Mouse (Mus musculus) adrenal gland, adult 8-10 months (tissue): ENCODE data around the gene Pkd1l3. TPM values are rescaled to one million over a fixed set of nuclear protein-coding genes. Genes with fewer than 3 reads are reported as not detected.

Experiments
- DNase-seq: peaks from one replicate; pipeline ENCODE4 v3.0.0; 2022
- total RNA-seq, 4 experiments: library from RNA; stranded (reverse); gene quantifications; 2 replicates each; pipeline ENCODE4 v1.2.4; 2022

The Pkd1l3 gene
- total RNA-seq, 4 experiments from 2014 or later: 0.03 to 0.17 (median 0.06) TPM; not detected in 1

GRCm38 (mm10) chr8:109632498-109632897 is 18.2 kb downstream of the Pkd1l3 start:
- DNase-seq: no peak

GRCm38 (mm10) chr8:109635146-109635545 is 20.8 kb downstream of the Pkd1l3 start:
- DNase-seq: no peak

GRCm38 (mm10) chr8:109638851-109639250 is 24.5 kb downstream of the Pkd1l3 start:
- DNase-seq: no peak

- DNase-seq: no peak
Observed at GRCm38 (mm10) chr8:109640410-109640809, 26.1 kb downstream of the Pkd1l3 start.

GRCm38 (mm10) chr8:109641236-109641635 is 26.9 kb downstream of the Pkd1l3 start:
- no peak for DNase-seq

GRCm38 (mm10) chr8:109647331-109647730 is 33.0 kb downstream of the Pkd1l3 start:
- DNase-seq: no peak

- DNase-seq: no peak
Observed at GRCm38 (mm10) chr8:109648469-109648868, 34.2 kb downstream of the Pkd1l3 start.

- no peak for DNase-seq
Observed at GRCm38 (mm10) chr8:109650801-109651200, 36.5 kb downstream of the Pkd1l3 start.

- DNase-seq: no peak
Observed at GRCm38 (mm10) chr8:109656860-109657259, 42.5 kb downstream of the Pkd1l3 start.

- DNase-seq: no peak
Observed at GRCm38 (mm10) chr8:109662328-109662727, 48.0 kb downstream of the Pkd1l3 start.

- DNase-seq: no peak
Observed at GRCm38 (mm10) chr8:109666616-109667015, 52.3 kb downstream of the Pkd1l3 start.

- DNase-seq: no peak
Observed at GRCm38 (mm10) chr8:109672656-109673055, 58.3 kb downstream of the Pkd1l3 start.

- DNase-seq: no peak
Observed at GRCm38 (mm10) chr8:109673596-109673995, 59.3 kb downstream of the Pkd1l3 start.

GRCm38 (mm10) chr8:109675896-109676643 is 61.8 kb downstream of the Pkd1l3 start:
- no peak for DNase-seq

- DNase-seq: no peak
Observed at GRCm38 (mm10) chr8:109681535-109681934, 67.2 kb downstream of the Pkd1l3 start.

GRCm38 (mm10) chr8:109682120-109682519 is 67.8 kb downstream of the Pkd1l3 start:
- DNase-seq: no peak

- DNase-seq: no peak
Observed at GRCm38 (mm10) chr8:109687248-109687647, 72.9 kb downstream of the Pkd1l3 start.

- DNase-seq: no peak
Observed at GRCm38 (mm10) chr8:109691769-109692168, 77.5 kb downstream of the Pkd1l3 start.

- DNase-seq: peak; percentile 58
Observed at GRCm38 (mm10) chr8:109692443-109693145, 78.3 kb downstream of the Pkd1l3 start.

- peak; percentile 97 for DNase-seq
Observed at GRCm38 (mm10) chr8:109693146-109693900, 79.0 kb downstream of the Pkd1l3 start, which contains the start of gene Ist1. Gene Ist1, minus strand, starts transcription at chr8:109693260.

GRCm38 (mm10) chr8:109694154-109694553 is 79.8 kb downstream of the Pkd1l3 start:
- no peak for DNase-seq

GRCm38 (mm10) chr8:109697754-109698153 is 83.4 kb downstream of the Pkd1l3 start:
- DNase-seq: no peak

GRCm38 (mm10) chr8:109698477-109698876 is 84.2 kb downstream of the Pkd1l3 start:
- DNase-seq: no peak
